Mouse (Mus musculus): Measurements from ENCODE around the gene Gtpbp2. TPM values are rescaled to one million over a fixed set of nuclear protein-coding genes. Genes with fewer than 3 reads are reported as not detected.

Gtpbp2 gene
- polyA plus RNA-seq, 1 experiment from 2014 or later, result 41.3 TPM

Other genes with a start within 250 kb of the Gtpbp2 start
- 3.4 and 4.7 TPM in 2 replicates for gene Vegfa, start 128.7 kb upstream of the Gtpbp2 start, polyA plus RNA-seq (2015; fragmentation: Nextera tagmentation; extraction: Ambion mirVana)
- 156 and 158 TPM in 2 replicates for gene Mrps18a, start 50.0 kb upstream of the Gtpbp2 start, polyA plus RNA-seq (2015; fragmentation: Nextera tagmentation; extraction: Ambion mirVana)
- gene Rsph9, start 16.8 kb upstream of the Gtpbp2 start, polyA plus RNA-seq (2015; fragmentation: Nextera tagmentation; extraction: Ambion mirVana), result 61.6 and 74.5 TPM in 2 replicates
- gene Mad2l1bp, start 7.5 kb upstream of the Gtpbp2 start, polyA plus RNA-seq (2015; fragmentation: Nextera tagmentation; extraction: Ambion mirVana), result 21.9 and 22.6 TPM in 2 replicates
- gene Polh, start 41.6 kb downstream of the Gtpbp2 start, polyA plus RNA-seq (2015; fragmentation: Nextera tagmentation; extraction: Ambion mirVana), result 7.7 and 7.8 TPM in 2 replicates
- gene Xpo5, start 41.8 kb downstream of the Gtpbp2 start, polyA plus RNA-seq (2015; fragmentation: Nextera tagmentation; extraction: Ambion mirVana), result 36.0 and 37.4 TPM in 2 replicates
- gene Polr1c, start 87.0 kb downstream of the Gtpbp2 start, polyA plus RNA-seq (2015; fragmentation: Nextera tagmentation; extraction: Ambion mirVana), result 71.3 and 80.7 TPM in 2 replicates
- gene Yipf3, start 87.0 kb downstream of the Gtpbp2 start, polyA plus RNA-seq (2015; fragmentation: Nextera tagmentation; extraction: Ambion mirVana), result 79.4 and 87.2 TPM in 2 replicates
- 16.6 and 18.3 TPM in 2 replicates for gene Lrrc73, start 92.5 kb downstream of the Gtpbp2 start, polyA plus RNA-seq (2015; fragmentation: Nextera tagmentation; extraction: Ambion mirVana)
- gene Tjap1, start 122.0 kb downstream of the Gtpbp2 start, polyA plus RNA-seq (2015; fragmentation: Nextera tagmentation; extraction: Ambion mirVana), result 28.4 and 28.6 TPM in 2 replicates
- 20.6 and 25.8 TPM in 2 replicates for gene Dlk2, start 136.4 kb downstream of the Gtpbp2 start, polyA plus RNA-seq (2015; fragmentation: Nextera tagmentation; extraction: Ambion mirVana)
- 9.3 and 10.3 TPM in 2 replicates for gene Abcc10, start 167.3 kb downstream of the Gtpbp2 start, polyA plus RNA-seq (2015; fragmentation: Nextera tagmentation; extraction: Ambion mirVana)
- gene Zfp318, start 222.7 kb downstream of the Gtpbp2 start, polyA plus RNA-seq (2015; fragmentation: Nextera tagmentation; extraction: Ambion mirVana), result 15.2 and 17.5 TPM in 2 replicates